Mouse (Mus musculus) lung, embryonic 16.5 days (tissue): ENCODE measurements around the gene Adh4. TPM values are rescaled to one million over a fixed set of nuclear protein-coding genes. Genes with fewer than 3 reads are reported as not detected.
A peak's percentile ranks its signal among the peaks of the same experiment; 100 is the strongest.
"Not testable (repeated sequence)": the region's sequence is repeated elsewhere in the genome, so short reads cannot be mapped to it uniquely, and the experiment has no call there.

ENCODE experiments used
- ATAC-seq: fragments of 200-750 bp; cut with Nextera tagmentation; 2 replicates; pipeline ENCODE4 v1.8.0; 2017; ENCODE audit warnings: low read depth, mild to moderate bottlenecking, moderate library complexity
- H3K27ac ChIP-seq: fragments of 300-500 bp; sonication (generic); 2 replicates; pipeline ENCODE4 v1.5.1; 2014; ENCODE audit warnings: mild to moderate bottlenecking, control low read depth, low read length
- H3K27me3 ChIP-seq: fragments of 300-500 bp; sonication (generic); 2 replicates; pipeline ENCODE4 v1.6.1; 2014; ENCODE audit warnings: low read depth, low read length, mixed read lengths; ENCODE audit not compliant: control insufficient read depth, insufficient read depth
- H3K36me3 ChIP-seq: fragments of 300-500 bp; sonication (generic); 2 replicates; pipeline ENCODE4 v1.6.1; 2014; ENCODE audit warnings: low read length; ENCODE audit not compliant: control insufficient read depth, insufficient read depth
- H3K4me1 ChIP-seq: fragments of 300-500 bp; sonication (generic); replicated peaks from 2 replicates; pipeline ENCODE4 v1.6.1; 2014; ENCODE audit warnings: low read length, mixed read lengths; ENCODE audit not compliant: control insufficient read depth, insufficient read depth
- H3K4me2 ChIP-seq: fragments of 300-500 bp; sonication (generic); 2 replicates; pipeline ENCODE4 v1.6.1; 2014; ENCODE audit warnings: low read depth, low read length, control low read depth
- H3K4me3 ChIP-seq: fragments of 300-500 bp; sonication (generic); 2 replicates; pipeline ENCODE4 v1.5.1; 2014; ENCODE audit warnings: mild to moderate bottlenecking, low read length, control low read depth
- H3K9ac ChIP-seq: fragments of 300-500 bp; sonication (generic); 2 replicates; pipeline ENCODE4 v1.6.1; 2014; ENCODE audit warnings: low read length, control low read depth
- H3K9me3 ChIP-seq: fragments of 300-500 bp; sonication (generic); 2 replicates; pipeline ENCODE4 v1.6.1; 2016; ENCODE audit warnings: low read length; ENCODE audit not compliant: control insufficient read depth
- WGBS: fragments of 180-500 bp; shearing (Covaris S2); extraction: QIAGEN DNeasy Blood & Tissue Kit; methylation state at CpG from one replicate; pipeline ENCODE4 v1.1.7; 2014; 5-methylcytosine and 5-hydroxymethylcytosine counted together
- polyA plus RNA-seq: library from polyadenylated mRNA; unstranded; fragments of >200 nt; fragmentation: Nextera tagmentation; extraction: Ambion mirVana; gene quantifications from 2 replicates; pipeline ENCODE4 v1.2.1, GENCODE M21; 2015

Gene Adh4
- polyA plus RNA-seq, 1 experiment from 2014 or later, result not detected

DNA sequence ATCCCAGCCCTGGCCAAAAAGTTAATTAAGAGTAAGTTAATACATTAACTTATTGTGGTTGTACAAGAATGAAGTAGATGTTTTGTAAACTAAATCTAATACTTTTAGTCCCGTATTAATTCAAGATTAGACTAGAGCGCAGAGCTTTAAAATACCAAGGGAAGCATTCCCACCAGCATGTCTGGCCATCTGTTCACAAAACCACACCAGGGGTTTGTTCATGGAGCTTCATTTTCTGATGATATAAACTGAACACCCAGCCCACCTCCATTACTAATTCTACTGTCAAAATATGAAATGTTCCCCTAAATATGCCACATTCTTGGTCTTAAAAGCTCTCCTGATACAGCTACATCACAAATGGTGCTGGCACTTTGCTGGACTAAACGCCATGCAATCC lies 43.2 kb downstream of the Adh4 start:
- Histone ChIP-seq H3K27me3 (no peaks in the 10 kb centered on the region), H3K9me3 (no peaks in the 10 kb centered on the region), H3K4me3 (no peak overlapping the region), H3K36me3 (peaks cover 52% of the 10 kb centered on the region), H3K27ac (no peak overlapping the region), H3K4me1 (no peaks in the 10 kb centered on the region), H3K9ac (no peak overlapping the region), H3K4me2 (no peak overlapping the region)
- WGBS, result 94% methylated on average over 3 of the region's 3 CpGs
- no peak for ATAC-seq

DNA sequence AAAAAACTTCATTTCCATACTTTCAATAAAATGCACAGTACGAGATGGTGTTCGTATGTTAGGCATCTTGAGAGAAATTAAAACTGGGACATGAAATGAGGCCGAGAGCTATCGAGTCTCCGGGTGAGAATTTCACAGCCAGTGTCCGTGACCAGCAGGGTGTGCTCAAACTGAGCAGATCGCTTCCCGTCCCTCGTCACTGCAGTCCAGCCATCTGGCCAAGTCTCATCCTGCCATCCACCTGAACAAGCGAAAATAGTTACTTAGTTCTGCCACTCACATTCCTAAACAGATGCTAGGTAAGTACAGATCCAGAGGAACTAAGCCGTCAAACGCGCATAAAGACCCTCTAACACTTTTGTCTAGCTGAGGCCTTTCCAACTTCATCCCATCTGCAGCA lies 45.0 kb downstream of the Adh4 start:
- no peak for ATAC-seq
- WGBS, result 78% methylated on average over 13 of the region's 13 CpGs
- H3K36me3 ChIP-seq, result peaks cover 53% of the 10 kb centered on the region

DNA sequence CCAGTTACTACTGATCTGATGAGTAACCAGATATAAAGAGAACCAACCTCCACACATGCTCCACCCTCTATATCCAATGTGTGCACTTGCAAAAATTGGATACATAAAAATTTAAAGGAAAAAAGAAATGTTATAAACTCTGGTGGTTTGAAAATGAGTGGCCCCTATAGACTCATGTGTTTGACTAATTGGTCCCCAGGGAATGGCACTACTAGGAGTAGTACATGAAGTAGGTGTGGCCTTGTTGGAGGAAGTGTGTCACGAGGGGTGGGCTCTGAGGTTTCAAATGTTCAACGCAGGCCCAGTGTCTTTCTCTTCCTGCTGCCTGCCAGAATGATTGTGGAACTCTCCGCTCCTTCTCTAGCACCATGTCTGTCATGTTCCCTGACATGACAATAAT lies 46.6 kb downstream of the Adh4 start:
- no peak overlapping the region for H3K9ac ChIP-seq
- H3K36me3 ChIP-seq, result peaks cover 57% of the 10 kb centered on the region
- no peak overlapping the region for H3K4me2 ChIP-seq
- ATAC-seq, result no peak
- WGBS, result 87% methylated on average over 3 of the region's 3 CpGs
- H3K4me1 ChIP-seq, result no peaks in the 10 kb centered on the region
- no peaks in the 10 kb centered on the region for H3K27me3 ChIP-seq
- H3K27ac ChIP-seq, result no peak overlapping the region
- no peak overlapping the region for H3K4me3 ChIP-seq
- H3K9me3 ChIP-seq, result no peaks in the 10 kb centered on the region

More for the DNA sequence above, 45.0 kb downstream of the Adh4 start:
- H3K9me3 ChIP-seq, result no peaks in the 10 kb centered on the region
- H3K4me1 ChIP-seq, result no peaks in the 10 kb centered on the region
- H3K4me3 ChIP-seq, result no peak overlapping the region
- H3K9ac ChIP-seq, result no peak overlapping the region
- H3K27me3 ChIP-seq, result no peaks in the 10 kb centered on the region
- H3K4me2 ChIP-seq, result no peak overlapping the region
- H3K27ac ChIP-seq, result no peak overlapping the region

DNA sequence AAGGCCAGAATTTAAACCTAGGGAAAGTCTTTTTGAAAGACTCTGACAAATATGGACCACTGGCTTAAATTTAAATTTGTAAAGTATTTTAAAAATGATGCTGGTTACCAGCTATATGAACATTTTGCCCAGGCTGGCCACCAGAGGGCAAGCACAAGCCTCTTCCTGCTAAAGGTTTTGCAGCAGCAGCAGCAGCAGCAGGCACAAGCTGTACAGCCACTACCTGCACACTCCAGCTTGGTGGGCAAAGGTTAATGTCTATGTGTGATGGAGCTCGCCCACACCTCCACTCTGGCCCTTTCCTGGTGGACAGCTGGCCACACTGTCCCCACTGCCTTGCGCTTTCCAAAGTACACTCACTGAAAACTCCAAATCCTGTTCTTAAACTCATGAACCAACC lies 47.9 kb downstream of the Adh4 start:
- Histone ChIP-seq H3K4me2 (no peak overlapping the region), H3K27me3 (no peaks in the 10 kb centered on the region), H3K4me3 (no peak overlapping the region), H3K36me3 (peaks cover 52% of the 10 kb centered on the region), H3K27ac (no peak overlapping the region), H3K9ac (no peak overlapping the region), H3K9me3 (no peaks in the 10 kb centered on the region), H3K4me1 (no peaks in the 10 kb centered on the region)
- 74% methylated on average over 2 of the region's 2 CpGs for WGBS
- ATAC-seq, result peak; percentile 52; the same call in 1 of the 2 replicates

DNA sequence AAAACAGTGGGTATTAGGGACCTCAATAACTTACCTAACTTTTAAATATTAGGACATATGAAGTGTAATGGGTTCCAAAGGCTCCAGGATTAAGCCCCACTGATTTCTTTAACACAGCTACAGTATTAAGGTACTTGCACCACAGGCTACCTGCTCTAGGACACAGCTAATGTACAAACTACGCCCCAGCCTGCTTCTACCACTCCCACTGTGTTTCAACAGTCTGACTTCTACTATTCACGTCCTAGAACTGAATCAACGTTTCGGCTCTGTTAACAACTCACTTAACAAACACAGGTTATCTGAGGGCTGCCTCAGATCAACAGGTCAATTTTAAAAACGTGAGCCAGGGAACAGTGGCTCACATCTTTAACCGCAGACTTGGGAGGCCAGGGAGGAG lies 48.5 kb downstream of the Adh4 start:
- H3K4me3 ChIP-seq, result no peak overlapping the region
- no peaks in the 10 kb centered on the region for H3K27me3 ChIP-seq
- ATAC-seq, result no peak
- H3K4me1 ChIP-seq, result no peaks in the 10 kb centered on the region
- peaks cover 54% of the 10 kb centered on the region for H3K36me3 ChIP-seq
- H3K27ac ChIP-seq, result no peak overlapping the region
- H3K4me2 ChIP-seq, result no peak overlapping the region
- no peaks in the 10 kb centered on the region for H3K9me3 ChIP-seq
- WGBS, result 72% methylated on average over 6 of the region's 6 CpGs
- no peak overlapping the region for H3K9ac ChIP-seq

DNA sequence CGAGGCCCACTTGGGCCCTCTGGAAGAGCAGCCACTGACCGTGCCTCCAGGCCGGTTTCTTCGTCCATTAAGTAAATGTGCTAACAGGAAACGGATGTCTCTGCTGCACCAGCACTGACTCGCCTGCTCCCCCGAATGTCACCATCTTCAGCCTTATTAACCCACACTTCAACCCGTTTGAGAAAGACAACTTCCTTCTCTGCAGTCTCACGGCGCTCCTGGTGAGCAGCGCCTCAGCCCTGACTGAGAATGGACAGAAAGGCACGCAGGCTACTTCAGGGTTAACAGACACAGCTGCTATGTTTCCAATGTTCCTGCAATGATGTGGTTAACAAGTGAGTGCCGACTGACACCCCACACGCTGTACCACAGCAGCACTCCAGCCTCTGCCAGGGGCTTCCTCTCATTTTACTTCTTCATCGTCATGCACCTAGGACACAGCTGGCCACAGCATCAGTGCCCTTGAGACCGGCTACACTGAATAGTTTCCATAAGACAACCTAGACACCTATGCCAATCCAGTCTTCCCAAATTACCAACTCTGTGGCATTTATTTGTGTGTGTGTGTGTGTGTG lies 49.4 kb downstream of the Adh4 start:
- Histone ChIP-seq H3K4me2 (no peak overlapping the region), H3K4me3 (no peak overlapping the region), H3K4me1 (no peaks in the 10 kb centered on the region), H3K27me3 (no peaks in the 10 kb centered on the region), H3K9ac (no peak overlapping the region), H3K36me3 (peaks cover 50% of the 10 kb centered on the region), H3K27ac (no peak overlapping the region), H3K9me3 (no peaks in the 10 kb centered on the region)
- ATAC-seq, result 0 out of 2 replicates have a peak, but pooled peaks have one; percentile 23
- WGBS, result 58% methylated on average over 16 of the region's 16 CpGs

DNA sequence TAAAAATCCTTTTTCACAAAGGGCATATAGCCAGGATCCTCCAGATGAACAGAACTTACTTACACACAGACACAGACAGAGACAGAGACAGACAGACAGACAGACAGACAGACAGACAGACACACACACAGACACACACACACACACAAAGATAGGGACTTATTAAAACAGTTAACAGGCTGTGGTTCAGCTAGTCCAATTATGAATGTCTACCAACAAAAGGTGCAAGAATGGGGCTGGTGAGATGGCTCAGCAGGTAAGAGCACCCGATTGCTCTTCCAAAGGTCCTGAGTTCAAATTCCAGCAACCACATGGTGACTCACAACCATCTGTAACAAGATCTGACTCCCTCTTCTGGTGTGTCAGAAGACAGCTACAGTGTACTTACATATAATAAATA lies 51.4 kb downstream of the Adh4 start:
- H3K36me3 ChIP-seq, result peaks cover 51% of the 10 kb centered on the region
- 93% methylated on average over 1 of the region's 1 CpGs for WGBS

DNA sequence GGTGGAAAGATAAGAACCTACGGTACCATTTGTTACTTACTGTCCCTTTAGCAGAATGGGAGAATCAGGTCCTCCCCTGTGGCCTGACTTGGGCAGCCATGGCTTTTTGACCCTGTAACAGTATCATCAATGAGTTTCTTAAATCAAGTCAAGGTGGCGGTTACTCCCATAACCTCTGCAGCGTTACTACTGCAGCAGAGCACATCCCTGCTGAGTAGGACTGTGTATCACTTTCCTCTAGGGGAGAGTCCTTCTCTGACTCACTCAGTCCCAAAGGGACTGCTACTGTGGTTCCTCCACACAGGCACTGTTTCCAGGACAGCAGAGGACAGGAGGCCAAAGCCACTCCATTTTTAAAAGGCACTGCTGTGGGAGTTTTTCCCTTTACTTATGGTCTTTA lies 55.8 kb downstream of the Adh4 start:
- Histone ChIP-seq H3K27ac (no peak overlapping the region), H3K27me3 (no peaks in the 10 kb centered on the region), H3K36me3 (peaks cover 30% of the 10 kb centered on the region), H3K9me3 (no peaks in the 10 kb centered on the region), H3K4me2 (no peak overlapping the region), H3K4me3 (no peak overlapping the region), H3K4me1 (no peaks in the 10 kb centered on the region), H3K9ac (no peak overlapping the region)
- no peak for ATAC-seq
- 86% methylated on average over 3 of the region's 3 CpGs for WGBS

More for the DNA sequence above, 51.4 kb downstream of the Adh4 start:
- H3K9me3 ChIP-seq, H3K27ac ChIP-seq, H3K27me3 ChIP-seq, H3K9ac ChIP-seq, H3K4me1 ChIP-seq, H3K4me2 ChIP-seq, ATAC-seq, H3K4me3 ChIP-seq: not testable (repeated sequence)

DNA sequence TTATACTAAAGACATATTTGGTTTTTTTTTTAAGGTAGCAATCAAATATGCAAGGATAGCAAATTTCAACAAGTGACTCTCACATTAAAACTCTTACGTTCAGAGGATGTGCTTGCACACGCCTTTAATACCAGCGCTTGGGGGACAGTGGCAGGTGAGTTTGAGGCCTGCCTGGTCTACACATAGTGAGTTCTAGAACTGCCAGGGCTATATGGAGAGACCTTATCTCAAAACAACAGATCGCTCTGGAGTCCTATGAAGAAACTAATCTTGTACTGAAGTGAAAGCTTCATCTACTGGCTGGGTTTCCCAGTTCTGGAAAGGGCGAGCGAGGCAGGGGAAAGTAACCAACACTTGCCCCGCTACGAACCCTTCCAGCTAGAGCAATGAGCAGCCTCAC lies 64.2 kb downstream of the Adh4 start:
- Histone ChIP-seq H3K27me3 (no peaks in the 10 kb centered on the region), H3K27ac (no peak overlapping the region), H3K4me2 (no peak overlapping the region), H3K36me3 (peaks cover 17% of the 10 kb centered on the region; the same call in 1 of the 2 replicates), H3K9me3 (no peaks in the 10 kb centered on the region), H3K9ac (no peak overlapping the region), H3K4me1 (peaks cover 3% of the 10 kb centered on the region), H3K4me3 (no peak overlapping the region)
- no peak for ATAC-seq
- 92% methylated on average over 8 of the region's 8 CpGs for WGBS
